Mouse (Mus musculus) liver, adult 2 months (tissue): ENCODE measurements around the gene Tnf.

Source experiments
- CTCF ChIP-seq: fragments of 200-500 bp; IDR thresholded peaks from 2 replicates; pipeline ENCODE4 v1.5.1; 2011; ENCODE audit warnings: low read depth, low read length, control low read depth
- POLR2A ChIP-seq: fragments of 200-500 bp; IDR thresholded peaks from 2 replicates; pipeline ENCODE4 v1.6.1; 2011; ENCODE audit warnings: low read length, control low read depth; ENCODE audit not compliant: insufficient read depth; ENCODE audit errors: extremely low read depth

DNA sequence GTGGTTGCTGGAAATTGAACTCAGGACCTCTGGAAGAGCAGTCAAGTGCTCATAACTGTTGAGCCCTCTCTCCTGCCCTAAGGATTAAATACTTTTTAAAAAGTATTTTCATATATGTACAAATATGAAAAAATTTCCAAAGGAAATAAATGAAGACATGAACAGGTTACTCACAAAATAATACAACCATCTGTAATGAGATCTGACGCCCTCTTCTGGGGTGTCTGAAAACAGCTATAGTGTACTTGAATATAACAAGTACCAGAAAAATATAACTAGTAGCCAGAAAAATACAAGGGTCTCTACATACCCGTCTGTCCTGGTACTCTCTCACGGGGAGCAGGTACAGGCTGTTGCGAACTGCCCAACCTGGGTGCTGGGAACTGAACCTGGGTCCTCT is 22.8 kb upstream of the Tnf start:
- TF ChIP-seq CTCF (no peak), POLR2A (no peak)
